Mouse (Mus musculus) naive thymus-derived CD4-positive, alpha-beta T cell, adult 2 months (primary cell): ENCODE results near the gene Trnau1ap.
"Not testable (repeated sequence)": the region's sequence is repeated elsewhere in the genome, so short reads cannot be mapped to it uniquely, and the experiment has no call there.

Experiments
- DNase-seq: peaks from one replicate; pipeline ENCODE4 v3.0.0-alpha.2; 2011; ENCODE audit warnings: low read depth

The Trnau1ap gene

GRCm38 (mm10) chr4:132301486-132301885, 27.9 kb downstream of the Trnau1ap start:
- no peak for DNase-seq

GRCm38 (mm10) chr4:132299849-132300248, 29.5 kb downstream of the Trnau1ap start:
- DNase-seq = no peak

- no peak for DNase-seq
These were observed 33.5 kb downstream of the Trnau1ap start for GRCm38 (mm10) chr4:132295696-132296390.

- DNase-seq = no peak
These were observed 35.6 kb downstream of the Trnau1ap start for GRCm38 (mm10) chr4:132293682-132294240.

- DNase-seq = no peak
These were observed 36.4 kb downstream of the Trnau1ap start for GRCm38 (mm10) chr4:132292988-132293387.

- DNase-seq = no peak
These were observed 37.6 kb downstream of the Trnau1ap start for GRCm38 (mm10) chr4:132291624-132292335.

- no peak for DNase-seq
These were observed 38.3 kb downstream of the Trnau1ap start for GRCm38 (mm10) chr4:132291056-132291455.

GRCm38 (mm10) chr4:132288840-132289239, 40.5 kb downstream of the Trnau1ap start:
- DNase-seq = not testable (repeated sequence)

- no peak for DNase-seq
These were observed 53.4 kb downstream of the Trnau1ap start for GRCm38 (mm10) chr4:132275949-132276348.

- DNase-seq = peak; percentile 97
These were observed 55.0 kb downstream of the Trnau1ap start, which contains the start of gene Taf12 for GRCm38 (mm10) chr4:132274156-132274862. TSS of gene Taf12 (plus strand) at chr4:132274375.

GRCm38 (mm10) chr4:132273166-132273565, 56.2 kb downstream of the Trnau1ap start:
- no peak for DNase-seq

- DNase-seq = peak; percentile 97
These were observed 59.4 kb downstream of the Trnau1ap start for GRCm38 (mm10) chr4:132269740-132270560.

GRCm38 (mm10) chr4:132268871-132269739, 60.2 kb downstream of the Trnau1ap start:
- peak; percentile 76 for DNase-seq

GRCm38 (mm10) chr4:132266835-132267349, 62.4 kb downstream of the Trnau1ap start:
- no peak for DNase-seq

GRCm38 (mm10) chr4:132263313-132263712, 66.0 kb downstream of the Trnau1ap start:
- no peak for DNase-seq

GRCm38 (mm10) chr4:132262358-132262616, 67.1 kb downstream of the Trnau1ap start:
- no peak for DNase-seq
